Mouse (Mus musculus) cerebellum, postnatal 36 days (tissue): Measurements from ENCODE around the gene Hoxa13.

ENCODE experiments used
- DNase-seq, 2 experiments: peaks; one replicate each; pipeline ENCODE4 v3.0.0; 2021 to 2022; ENCODE audit warnings: mixed read lengths in 2 of 2

Gene Hoxa13

GRCm38 (mm10) chr6:52233546-52234427, 26.9 kb downstream of the Hoxa13 start:
- DNase-seq, result no peak

GRCm38 (mm10) chr6:52232984-52233545, 27.6 kb downstream of the Hoxa13 start:
- no peak for DNase-seq

DNA sequence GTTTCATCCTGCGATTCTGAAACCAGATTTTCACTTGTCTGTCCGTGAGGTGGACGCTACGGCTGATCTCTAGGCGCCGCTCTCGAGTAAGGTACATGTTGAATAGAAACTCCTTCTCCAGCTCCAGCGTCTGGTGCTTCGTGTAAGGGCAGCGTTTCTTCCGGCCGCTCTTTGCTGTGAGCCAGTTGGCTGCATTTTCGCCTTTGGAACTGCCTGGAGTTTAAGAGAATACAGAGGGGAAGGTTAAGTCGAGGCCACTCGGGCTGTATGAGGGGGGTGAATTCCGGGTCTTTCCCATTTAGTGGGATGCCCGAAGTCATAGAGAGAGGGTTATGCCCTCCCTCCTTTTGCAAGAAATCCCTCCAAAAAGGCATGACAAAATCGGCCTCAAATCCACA, 28.1 kb downstream of the Hoxa13 start:
- no peak for DNase-seq

- no peak for DNase-seq
These were observed 28.7 kb downstream of the Hoxa13 start for GRCm38 (mm10) chr6:52231885-52232567.

DNA sequence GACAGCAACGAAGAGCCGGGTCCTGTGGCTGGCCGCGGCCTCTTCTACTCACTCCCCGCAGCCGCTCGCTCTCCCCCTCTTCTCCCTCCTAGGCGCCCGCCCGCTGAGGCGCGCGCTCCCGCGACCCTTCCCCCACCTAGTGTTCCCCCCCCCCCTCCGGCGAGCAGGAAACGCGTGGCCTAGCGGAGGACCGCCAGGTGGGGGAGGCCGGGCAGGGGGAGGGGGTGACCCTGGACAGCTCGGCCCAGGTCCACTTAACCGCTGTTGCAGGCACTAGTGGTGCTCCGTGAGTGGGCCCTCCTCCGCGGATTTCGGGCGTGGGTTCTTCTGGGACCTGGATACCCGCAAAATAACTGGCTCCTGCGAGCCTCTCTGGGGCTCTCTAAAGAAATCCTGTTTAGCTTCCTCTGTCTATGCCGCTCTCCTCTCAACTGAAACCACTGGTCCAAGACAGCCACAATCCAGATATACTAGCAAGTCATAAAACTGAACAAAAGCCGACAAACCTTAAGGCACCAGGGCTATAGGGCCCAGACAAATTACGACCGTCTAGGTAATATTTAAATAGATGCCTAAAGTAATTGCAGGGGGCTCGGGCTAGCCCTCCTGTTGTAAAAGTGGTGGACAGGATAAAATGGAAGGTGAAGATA, 30.0 kb downstream of the Hoxa13 start, which contains the start of gene Hoxa9:
TSS of gene Hoxa9 (minus strand) at position 574 of the 650 bp plus-strand sequence.
- no peak for DNase-seq

GRCm38 (mm10) chr6:52229558-52230416, 30.9 kb downstream of the Hoxa13 start:
- DNase-seq, result no peak

- no peak for DNase-seq
These were observed 31.9 kb downstream of the Hoxa13 start for GRCm38 (mm10) chr6:52228475-52229465.

DNA sequence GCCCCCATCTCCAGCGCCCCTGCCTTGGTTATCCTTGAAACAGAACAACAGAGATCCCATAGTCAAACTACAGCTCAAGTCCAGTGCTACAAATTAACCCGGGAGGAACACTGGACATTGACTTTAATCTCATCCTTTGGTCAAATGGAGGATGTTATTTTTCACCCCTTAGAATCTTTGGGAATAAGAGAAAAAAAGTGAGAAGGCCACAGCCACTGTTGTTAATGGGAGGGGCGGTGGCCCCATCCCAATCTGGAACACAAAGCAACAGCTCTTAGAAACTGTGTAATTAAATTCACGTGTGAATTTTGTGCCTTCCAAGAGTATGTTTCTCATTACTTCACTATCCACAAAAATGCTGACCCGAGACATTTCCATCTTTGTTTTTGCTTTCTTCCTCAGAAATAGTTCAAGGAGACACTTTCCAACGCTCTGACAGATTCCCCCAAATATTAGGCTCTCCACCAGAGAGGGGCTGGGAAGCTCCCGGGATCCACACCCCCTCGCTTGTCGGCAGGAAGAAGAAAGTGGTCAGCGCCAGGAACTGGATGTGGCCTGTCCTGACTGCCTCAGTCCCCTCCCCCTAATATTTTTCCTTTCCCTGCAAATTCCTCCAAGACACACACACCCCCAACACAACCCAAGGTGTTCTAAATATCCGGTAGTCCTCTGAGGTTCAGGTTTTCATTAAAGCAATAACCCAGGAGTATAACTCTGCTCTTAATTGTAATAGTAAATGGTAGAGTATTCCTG, 33.0 kb downstream of the Hoxa13 start:
- no peak for DNase-seq

- no peak for DNase-seq
These were observed 34.0 kb downstream of the Hoxa13 start for GRCm38 (mm10) chr6:52226569-52227257.

DNA sequence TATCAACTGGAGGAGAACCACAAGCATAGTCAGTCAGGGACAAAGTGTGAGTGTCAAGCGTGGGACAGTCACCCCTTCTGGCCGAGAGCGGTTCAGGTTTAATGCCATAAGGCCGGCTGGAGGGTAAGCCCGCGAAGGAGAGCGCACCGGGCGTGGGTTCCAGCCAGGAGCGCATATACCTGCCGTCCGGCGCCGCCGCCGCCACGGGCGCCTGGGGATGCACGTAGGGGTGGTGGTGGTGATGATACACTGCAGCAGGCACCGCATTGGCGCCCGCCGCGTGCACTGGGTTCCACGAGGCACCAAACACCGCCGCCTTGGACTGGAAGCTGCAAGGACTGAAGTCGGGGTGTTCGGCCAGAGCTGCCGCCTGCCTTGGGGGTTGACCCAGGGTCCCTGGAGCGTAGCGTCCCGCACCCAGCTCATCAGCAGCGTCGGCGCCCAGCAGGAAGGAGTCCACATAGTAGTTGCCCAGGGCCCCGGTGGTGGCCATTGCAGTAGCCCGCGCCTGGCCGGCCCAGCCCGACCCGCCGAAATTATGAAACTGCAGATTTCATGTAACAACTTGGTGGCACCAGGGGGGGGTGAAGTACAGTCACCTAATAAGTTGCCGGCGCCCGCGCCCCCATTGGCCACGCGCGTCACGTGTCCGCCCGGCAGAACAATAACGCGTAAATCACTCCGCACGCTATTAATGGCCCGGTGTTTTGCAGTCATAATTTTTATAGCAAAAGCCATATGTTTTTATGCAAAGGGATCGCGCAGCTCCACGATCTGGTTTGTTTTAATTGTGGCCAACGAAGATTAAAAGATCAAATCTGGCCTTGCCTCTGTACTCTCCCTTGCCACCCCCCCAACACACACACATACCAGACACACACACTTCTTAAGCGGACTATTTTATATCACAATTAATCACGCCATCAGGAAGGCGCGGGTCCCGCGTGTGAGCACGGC, 34.8 kb downstream of the Hoxa13 start:
- no peak for DNase-seq

- no peak for DNase-seq
These were observed 35.6 kb downstream of the Hoxa13 start for GRCm38 (mm10) chr6:52224895-52225611.

DNA sequence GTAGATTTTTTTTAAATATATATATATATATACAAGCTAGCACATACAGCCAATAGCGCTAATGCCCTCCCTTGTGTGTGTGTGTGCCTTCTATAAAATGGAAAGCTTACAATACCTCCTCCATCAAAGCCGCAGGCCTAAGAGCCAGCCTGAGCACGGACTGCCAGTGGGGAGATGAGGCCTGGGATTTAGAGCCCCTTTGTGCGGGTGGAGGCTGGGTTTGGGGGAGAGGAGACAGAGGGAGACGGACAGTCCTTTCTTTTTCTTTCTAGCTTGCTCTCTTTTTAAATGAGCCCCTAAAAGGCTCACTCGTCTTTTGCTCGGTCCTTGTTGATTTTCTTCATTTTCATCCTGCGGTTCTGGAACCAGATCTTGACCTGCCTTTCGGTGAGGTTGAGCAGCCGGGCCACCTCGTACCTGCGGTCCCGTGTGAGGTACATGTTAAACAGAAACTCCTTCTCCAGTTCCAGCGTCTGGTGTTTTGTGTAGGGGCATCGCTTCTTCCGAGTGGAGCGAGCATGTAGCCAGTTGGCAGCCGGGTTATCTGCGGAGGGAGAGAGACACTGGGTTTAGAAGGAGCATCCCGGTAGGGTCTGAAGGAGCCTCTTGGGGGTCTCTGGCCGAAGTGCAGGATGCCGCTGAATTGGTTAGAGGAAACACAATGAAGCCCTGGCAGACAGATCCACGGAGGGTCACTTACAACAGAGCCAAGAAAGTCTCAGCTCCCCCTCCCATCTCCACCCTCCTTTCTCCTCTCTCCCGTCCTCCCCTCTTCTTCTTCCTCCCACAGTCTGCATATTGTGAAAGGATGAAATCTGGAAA, 36.5 kb downstream of the Hoxa13 start:
- no peak for DNase-seq

GRCm38 (mm10) chr6:52222729-52223128, 38.0 kb downstream of the Hoxa13 start:
- no peak for DNase-seq

DNA sequence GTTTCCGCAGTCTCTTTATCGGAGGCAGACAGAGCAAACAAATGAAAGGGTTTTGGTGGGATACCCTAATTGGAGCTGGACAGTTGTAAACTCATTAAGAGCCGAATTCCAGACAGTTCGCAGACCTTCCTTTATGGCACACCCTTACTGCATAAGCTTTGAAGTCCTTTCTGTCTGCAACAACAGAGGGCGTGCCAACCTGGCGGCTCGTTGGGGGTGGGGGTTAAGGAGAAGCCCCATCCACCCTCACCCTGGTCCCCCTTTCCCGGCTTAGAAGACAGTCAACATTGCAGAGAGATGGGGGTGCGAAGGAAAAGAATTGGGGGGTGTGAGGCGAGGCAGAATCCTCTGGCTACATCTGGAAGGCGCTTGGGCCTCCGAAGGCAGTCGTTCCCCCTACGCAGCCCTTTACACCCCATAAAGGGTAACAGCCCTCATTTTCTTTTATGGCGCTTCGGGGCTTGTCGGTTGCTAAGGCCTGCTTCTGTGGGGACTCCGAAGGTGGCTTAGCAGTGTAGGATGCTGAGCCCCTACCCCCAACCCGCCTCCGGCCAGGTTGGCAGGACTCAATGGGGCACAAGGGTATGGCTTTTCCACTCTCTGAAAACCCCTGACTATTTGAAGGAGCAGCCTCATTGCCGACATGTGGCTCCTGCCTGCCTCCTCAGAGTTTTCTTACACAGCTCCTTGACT, 38.5 kb downstream of the Hoxa13 start:
- DNase-seq, result no peak

DNA sequence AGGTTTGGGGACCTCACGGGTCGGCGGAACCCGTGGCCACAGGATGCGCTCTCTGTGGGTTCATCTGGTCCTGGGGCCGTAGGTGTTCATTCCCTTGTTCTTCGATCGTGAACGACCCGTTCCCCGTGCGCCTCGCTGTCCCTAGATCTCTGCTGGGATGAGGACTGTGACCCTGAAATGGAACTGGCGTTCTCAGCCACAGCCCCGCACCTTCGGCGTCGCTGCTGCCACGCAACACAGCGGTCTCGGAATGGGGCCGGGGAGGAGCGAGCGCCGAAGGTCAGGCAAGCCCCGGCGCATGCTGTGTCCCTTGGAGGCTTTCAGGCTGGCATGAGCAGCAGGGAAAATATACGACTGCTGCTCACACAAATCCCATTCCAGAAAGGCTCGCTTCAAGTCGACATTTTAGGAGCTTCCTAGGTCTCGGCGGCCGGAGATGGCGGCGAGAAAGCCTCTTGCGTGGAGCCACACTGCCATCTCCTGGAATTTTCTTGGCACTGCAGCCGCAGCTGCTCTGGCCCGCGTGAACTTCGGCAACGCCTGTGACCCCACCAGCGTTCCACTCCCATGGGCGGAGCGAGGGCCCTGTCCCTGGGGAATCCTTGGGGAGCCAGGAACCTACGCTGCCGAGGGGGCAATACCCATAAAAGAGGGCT, 39.2 kb downstream of the Hoxa13 start, which contains the start of gene Hoxa7:
TSS of gene Hoxa7 (minus strand) at position 518 of the 656 bp plus-strand sequence.
- peak; percentile 80 to 85 for DNase-seq
